Mouse (Mus musculus): Measurements from ENCODE around the gene Psmb4. TPM values are rescaled to one million over a fixed set of nuclear protein-coding genes. Genes with fewer than 3 reads are reported as not detected.
"Not testable (repeated sequence)": the region's sequence is repeated elsewhere in the genome, so short reads cannot be mapped to it uniquely, and the experiment has no call there.

The Psmb4 gene
- polyA plus RNA-seq, 1 experiment from 2014 or later: 328 TPM

DNA sequence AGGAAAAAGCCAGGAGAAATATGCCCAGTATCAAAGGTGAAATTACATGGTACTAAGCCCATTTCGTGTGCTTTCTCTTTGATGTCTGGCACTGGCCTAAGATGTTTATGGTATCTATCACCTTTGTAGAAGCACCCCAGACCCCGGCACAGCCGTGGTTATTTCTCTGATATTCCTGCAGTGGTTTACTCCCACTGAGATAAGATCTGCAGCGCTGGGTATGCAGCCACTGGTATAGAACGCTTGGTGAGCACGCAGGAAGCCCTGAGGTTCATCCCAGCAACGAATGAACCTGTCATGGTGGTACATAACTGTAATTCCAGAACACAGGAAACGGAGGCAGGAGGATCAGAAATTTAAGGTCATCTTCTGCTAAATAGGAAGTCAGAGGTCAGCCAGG is 37.9 kb upstream of the Psmb4 start:
- Histone ChIP-seq H3K27ac (no peak overlapping the region), H3K36me3 (no peaks in the 10 kb centered on the region), H3K4me3 (replicated peaks) (no peak overlapping the region), H3K27me3 (replicated peaks) (no peaks in the 10 kb centered on the region), H3K4me2 (no peak overlapping the region), H3K4me1 (no peaks in the 10 kb centered on the region), H3K9me3 (no peaks in the 10 kb centered on the region), H3K9ac (no peak overlapping the region)
- 39% methylated on average over 8 of the region's 8 CpGs for WGBS
- no peak for ATAC-seq (ENCODE audit: insufficient read depth, low FRiP score, low read depth)

DNA sequence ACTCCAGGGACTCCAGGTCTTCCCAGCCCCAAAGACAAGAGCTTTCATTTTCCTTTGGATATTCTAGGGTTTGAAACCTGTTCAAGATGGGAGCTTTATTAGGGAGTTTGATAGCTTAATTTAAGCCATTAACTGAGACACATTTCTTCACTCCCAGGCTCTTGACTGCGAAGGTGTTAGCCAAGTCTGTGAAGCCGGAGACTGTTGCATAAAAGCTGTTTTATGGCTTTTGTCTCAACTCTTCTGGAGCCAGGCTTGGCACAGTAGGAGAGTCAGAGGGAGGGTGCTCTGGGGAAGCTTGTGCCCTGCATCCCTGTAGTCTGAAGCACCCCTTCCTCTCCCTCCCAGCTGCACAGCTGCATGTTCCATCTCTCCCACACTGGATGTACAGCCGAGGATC is 35.6 kb upstream of the Psmb4 start:
- WGBS: 45% methylated on average over 3 of the region's 3 CpGs
- no peak for ATAC-seq (ENCODE audit: insufficient read depth, low FRiP score, low read depth)
- no peak overlapping the region for H3K9ac ChIP-seq

GRCm38 (mm10) chr3:94921104-94921503 is 34.3 kb upstream of the Psmb4 start:
- Histone ChIP-seq H3K4me2 (no peak overlapping the region), H3K36me3 (no peaks in the 10 kb centered on the region), H3K27ac (no peak overlapping the region), H3K9ac (no peak overlapping the region), H3K9me3 (no peaks in the 10 kb centered on the region), H3K4me1 (0 out of 2 replicates have a peak, but pooled peaks cover 3% of the 10 kb centered on the region), H3K27me3 (replicated peaks) (no peaks in the 10 kb centered on the region), H3K4me3 (replicated peaks) (no peak overlapping the region)
- 40% methylated on average over 3 of the region's 3 CpGs for WGBS
- ATAC-seq (ENCODE audit: insufficient read depth, low FRiP score, low read depth): no peak

More for the DNA sequence above, 35.6 kb upstream of the Psmb4 start:
- H3K4me3 ChIP-seq (replicated peaks): no peak overlapping the region
- no peaks in the 10 kb centered on the region for H3K36me3 ChIP-seq
- no peak overlapping the region for H3K27ac ChIP-seq
- no peaks in the 10 kb centered on the region for H3K27me3 ChIP-seq (replicated peaks)
- no peak overlapping the region for H3K4me2 ChIP-seq
- 0 out of 2 replicates have a peak, but pooled peaks cover 3% of the 10 kb centered on the region for H3K4me1 ChIP-seq
- no peaks in the 10 kb centered on the region for H3K9me3 ChIP-seq

- no peak overlapping the region for H3K27ac ChIP-seq
- H3K4me2 ChIP-seq: no peak overlapping the region
- WGBS: 74% methylated on average over 4 of the region's 4 CpGs
- H3K36me3 ChIP-seq: no peaks in the 10 kb centered on the region
- H3K9ac ChIP-seq: no peak overlapping the region
- H3K27me3 ChIP-seq (replicated peaks): no peaks in the 10 kb centered on the region
- no peak for ATAC-seq (ENCODE audit: insufficient read depth, low FRiP score, low read depth)
- H3K4me1 ChIP-seq: 0 out of 2 replicates have a peak, but pooled peaks cover 3% of the 10 kb centered on the region
- no peak overlapping the region for H3K4me3 ChIP-seq (replicated peaks)
- no peaks in the 10 kb centered on the region for H3K9me3 ChIP-seq
These were observed 32.1 kb upstream of the Psmb4 start for GRCm38 (mm10) chr3:94918845-94919244.

GRCm38 (mm10) chr3:94917816-94918361 is 31.1 kb upstream of the Psmb4 start:
- Histone ChIP-seq H3K9ac (no peak overlapping the region), H3K4me2 (no peak overlapping the region), H3K36me3 (no peaks in the 10 kb centered on the region), H3K27ac (peak overlapping the region; percentile 57; the same call in 1 of the 2 replicates), H3K27me3 (replicated peaks) (no peaks in the 10 kb centered on the region), H3K4me3 (replicated peaks) (no peak overlapping the region), H3K9me3 (no peaks in the 10 kb centered on the region), H3K4me1 (0 out of 2 replicates have a peak, but pooled peaks cover 3% of the 10 kb centered on the region)
- 39% methylated on average over 14 of the region's 14 CpGs for WGBS
- ATAC-seq (ENCODE audit: insufficient read depth, low FRiP score, low read depth): peak; percentile 73

GRCm38 (mm10) chr3:94915903-94916741 is 29.4 kb upstream of the Psmb4 start:
- Histone ChIP-seq H3K9me3 (no peaks in the 10 kb centered on the region), H3K36me3 (no peaks in the 10 kb centered on the region), H3K9ac (no peak overlapping the region), H3K4me1 (0 out of 2 replicates have a peak, but pooled peaks cover 3% of the 10 kb centered on the region), H3K27me3 (replicated peaks) (no peaks in the 10 kb centered on the region), H3K27ac (no peak overlapping the region), H3K4me3 (replicated peaks) (no peak overlapping the region), H3K4me2 (no peak overlapping the region)
- 75% methylated on average over 7 of the region's 7 CpGs for WGBS
- no peak for ATAC-seq (ENCODE audit: insufficient read depth, low FRiP score, low read depth)

GRCm38 (mm10) chr3:94913801-94914200 is 27.0 kb upstream of the Psmb4 start:
- ATAC-seq (ENCODE audit: insufficient read depth, low FRiP score, low read depth): no peak
- no peak overlapping the region for H3K9ac ChIP-seq
- WGBS: 45% methylated on average over 5 of the region's 5 CpGs
- H3K9me3 ChIP-seq: no peaks in the 10 kb centered on the region
- no peak overlapping the region for H3K4me3 ChIP-seq (replicated peaks)
- H3K27ac ChIP-seq: peak overlapping the region; percentile 42; the same call in 1 of the 2 replicates
- H3K4me2 ChIP-seq: no peak overlapping the region
- 0 out of 2 replicates have a peak, but pooled peaks cover 3% of the 10 kb centered on the region for H3K4me1 ChIP-seq
- no peaks in the 10 kb centered on the region for H3K27me3 ChIP-seq (replicated peaks)
- no peaks in the 10 kb centered on the region for H3K36me3 ChIP-seq

- Histone ChIP-seq H3K9ac (no peak overlapping the region), H3K9me3 (no peaks in the 10 kb centered on the region), H3K27ac (no peak overlapping the region), H3K4me3 (replicated peaks) (no peak overlapping the region), H3K36me3 (no peaks in the 10 kb centered on the region), H3K27me3 (replicated peaks) (no peaks in the 10 kb centered on the region), H3K4me1 (no peaks in the 10 kb centered on the region), H3K4me2 (no peak overlapping the region)
- ATAC-seq (ENCODE audit: insufficient read depth, low FRiP score, low read depth): no peak
- WGBS: 59% methylated on average over 2 of the region's 2 CpGs
These were observed 24.4 kb upstream of the Psmb4 start for GRCm38 (mm10) chr3:94911050-94911693.

DNA sequence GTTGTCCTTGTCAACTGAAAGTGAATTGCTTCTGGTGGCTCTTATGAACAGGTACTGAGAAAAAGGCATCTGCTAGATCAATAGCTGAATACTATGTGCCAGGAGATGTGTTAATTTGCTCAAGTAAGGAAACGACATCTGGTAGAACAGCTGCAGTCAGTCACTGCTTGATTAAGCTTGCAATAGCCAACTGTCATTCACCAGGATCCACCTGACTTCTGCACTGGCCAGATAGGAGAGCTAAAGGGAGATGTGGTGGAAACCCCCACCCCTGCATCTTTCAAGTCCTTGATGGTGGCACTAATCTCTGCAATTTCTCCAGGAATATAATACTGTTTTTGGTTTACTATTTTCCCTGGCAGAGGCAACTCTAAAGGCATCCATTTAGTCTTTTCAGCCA is 19.7 kb upstream of the Psmb4 start:
- whole genome bisulfite sequencing: 57% methylated on average over 1 of the region's 1 CpGs
- H3K9me3 ChIP-seq: no peaks in the 10 kb centered on the region
- no peak overlapping the region for H3K4me2 ChIP-seq
- no peaks in the 10 kb centered on the region for H3K36me3 ChIP-seq
- H3K4me1 ChIP-seq: no peaks in the 10 kb centered on the region
- H3K27me3 ChIP-seq (replicated peaks): no peaks in the 10 kb centered on the region
- H3K27ac ChIP-seq: no peak overlapping the region
- ATAC-seq (ENCODE audit: insufficient read depth, low FRiP score, low read depth): no peak
- H3K9ac ChIP-seq: no peak overlapping the region
- H3K4me3 ChIP-seq (replicated peaks): no peak overlapping the region

DNA sequence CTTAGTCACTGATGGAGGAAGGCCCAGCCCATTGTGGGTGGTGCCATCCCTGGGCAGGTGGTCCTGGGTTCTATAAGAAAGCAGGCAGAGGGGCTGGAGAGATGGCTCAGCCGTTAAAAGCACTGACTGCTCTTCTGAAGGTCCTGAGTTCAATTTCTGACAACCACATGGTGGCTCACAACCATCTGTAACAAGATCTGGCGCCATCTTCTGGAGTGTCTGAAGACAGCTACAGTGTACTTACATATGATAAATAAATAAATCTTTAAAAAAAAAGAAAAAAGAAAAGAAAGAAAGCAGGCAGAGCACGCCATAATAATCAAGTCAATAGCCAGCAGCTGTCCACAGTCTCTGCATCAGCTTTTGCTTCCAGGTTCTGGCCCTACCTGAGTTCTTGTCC is 18.0 kb upstream of the Psmb4 start:
- WGBS: 63% methylated on average over 3 of the region's 3 CpGs
- not testable (repeated sequence) for H3K36me3 ChIP-seq

DNA sequence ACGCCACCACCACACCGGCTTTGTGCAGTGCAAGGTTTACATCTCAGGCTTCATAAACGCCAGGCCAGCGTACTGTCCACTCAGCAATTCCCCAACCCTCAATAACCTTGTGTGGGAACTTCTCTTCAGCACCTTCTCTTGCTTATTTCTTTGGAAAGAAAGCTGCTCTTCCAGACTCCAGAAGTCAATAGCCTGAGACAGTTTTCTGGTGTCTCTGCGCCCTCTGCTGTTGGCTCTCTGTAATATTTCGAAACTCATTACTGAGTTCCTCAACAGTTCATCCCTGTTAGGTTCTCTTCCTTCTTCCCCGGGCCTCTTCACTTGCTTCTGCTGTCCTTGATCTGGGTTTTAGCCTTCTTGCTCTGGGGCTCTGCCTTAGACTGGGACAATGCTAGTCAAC is 16.0 kb upstream of the Psmb4 start:
- Histone ChIP-seq H3K9ac (no peak overlapping the region), H3K9me3 (no peaks in the 10 kb centered on the region), H3K4me3 (replicated peaks) (no peak overlapping the region), H3K27ac (no peak overlapping the region), H3K4me2 (no peak overlapping the region), H3K36me3 (no peaks in the 10 kb centered on the region), H3K27me3 (replicated peaks) (no peaks in the 10 kb centered on the region), H3K4me1 (no peaks in the 10 kb centered on the region)
- 20% methylated on average over 7 of the region's 7 CpGs for WGBS
- ATAC-seq (ENCODE audit: insufficient read depth, low FRiP score, low read depth): no peak

More for the DNA sequence above, 18.0 kb upstream of the Psmb4 start:
- H3K27ac ChIP-seq; H3K9me3 ChIP-seq; H3K27me3 ChIP-seq (replicated peaks); H3K4me3 ChIP-seq (replicated peaks); H3K4me1 ChIP-seq; H3K4me2 ChIP-seq; ATAC-seq (ENCODE audit: insufficient read depth, low FRiP score, low read depth); H3K9ac ChIP-seq: not testable (repeated sequence)

GRCm38 (mm10) chr3:94894076-94894475 is 7.3 kb upstream of the Psmb4 start:
- Histone ChIP-seq H3K9ac (no peak overlapping the region), H3K4me3 (replicated peaks) (no peak overlapping the region), H3K36me3 (no peaks in the 10 kb centered on the region), H3K27me3 (replicated peaks) (no peaks in the 10 kb centered on the region), H3K4me2 (no peak overlapping the region), H3K4me1 (no peaks in the 10 kb centered on the region), H3K9me3 (no peaks in the 10 kb centered on the region), H3K27ac (no peak overlapping the region)
- ATAC-seq (ENCODE audit: insufficient read depth, low FRiP score, low read depth): no peak
- 67% methylated on average over 3 of the region's 3 CpGs for WGBS
